Mouse (Mus musculus): ENCODE measurements around the gene Ptprq.

DNA sequence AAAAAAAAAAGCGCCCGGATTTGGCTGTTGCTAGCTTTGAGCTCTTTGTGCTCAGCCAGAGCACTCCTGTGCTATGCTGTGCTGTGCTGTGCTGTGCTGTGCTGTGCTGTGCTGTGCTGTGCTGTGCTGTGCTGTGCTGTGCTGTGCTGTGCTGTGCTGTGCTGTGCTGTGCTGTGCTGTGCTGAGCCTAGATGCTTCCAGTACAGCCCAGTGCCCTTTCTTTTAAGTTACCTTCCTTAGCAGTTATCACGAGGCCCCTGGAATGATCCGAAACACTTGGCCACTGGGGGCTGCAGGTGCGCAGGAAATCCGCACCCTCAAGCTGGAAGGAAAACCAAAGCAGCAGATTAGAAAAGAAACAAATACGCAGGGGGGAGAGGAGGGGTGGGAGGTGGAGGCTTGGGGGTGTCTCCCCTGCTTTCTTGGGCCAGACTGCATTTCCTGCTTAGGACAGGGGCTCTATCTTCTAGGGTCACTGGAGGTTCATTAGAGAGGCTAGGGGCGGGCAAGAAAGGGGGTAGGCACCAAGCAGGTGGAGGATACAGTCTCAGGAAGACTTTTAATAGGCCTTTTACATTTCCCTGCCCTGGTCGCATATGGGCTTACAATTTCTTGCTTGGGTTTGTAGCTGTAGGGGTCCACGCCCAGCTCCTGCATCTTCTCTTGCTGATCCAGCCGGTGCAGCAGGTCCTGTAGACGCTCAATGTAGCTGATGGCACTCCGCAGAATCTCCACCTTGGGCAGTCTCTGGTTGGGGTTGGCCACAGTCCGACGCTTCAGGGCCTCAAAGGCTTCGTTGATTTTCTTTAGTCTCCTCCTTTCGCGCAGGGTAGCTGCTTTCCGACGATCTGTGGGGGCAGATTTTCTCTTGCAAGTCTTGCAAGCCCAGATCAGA, 226.0 kb downstream of the Ptprq start:
- TF ChIP-seq CTCF (IDR thresholded peaks at IDR 0.05; ENCODE audit: control insufficient read depth, insufficient read depth, insufficient read length) (no peak), MAX (IDR thresholded peaks at IDR 0.05) (no peak), MYOD1 (IDR thresholded peaks at IDR 0.05; ENCODE audit: control insufficient read depth, insufficient read length, low read depth) (no peak), CEBPB (IDR thresholded peaks at IDR 0.05; ENCODE audit: low read depth) (no peak), MYOG (IDR thresholded peaks at IDR 0.05; ENCODE audit: control insufficient read depth, extremely low read depth, insufficient read length) (no peak), USF1 (IDR thresholded peaks at IDR 0.05; ENCODE audit: low read depth) (no peak), FOSL1 (IDR thresholded peaks at IDR 0.05; ENCODE audit: insufficient read depth, low read length, poor library complexity, severe bottlenecking) (no peak)

Measured in C2C12 (cell line).